Mouse (Mus musculus) lung, adult 2 months (tissue): Measurements from ENCODE around the gene Arhgap10.

Experiments
- CTCF ChIP-seq: fragments of 200-500 bp; IDR thresholded peaks from 2 replicates; pipeline ENCODE4 v1.5.1; 2011; ENCODE audit warnings: mild to moderate bottlenecking, low read length, control low read depth; ENCODE audit not compliant: insufficient read depth
- POLR2A ChIP-seq: fragments of 200-500 bp; IDR thresholded peaks from 2 replicates; pipeline ENCODE4 v1.6.1; 2011; ENCODE audit warnings: low read depth, mild to moderate bottlenecking, control low read depth, low read length, borderline replicate concordance; ENCODE audit errors: extremely low read depth

DNA sequence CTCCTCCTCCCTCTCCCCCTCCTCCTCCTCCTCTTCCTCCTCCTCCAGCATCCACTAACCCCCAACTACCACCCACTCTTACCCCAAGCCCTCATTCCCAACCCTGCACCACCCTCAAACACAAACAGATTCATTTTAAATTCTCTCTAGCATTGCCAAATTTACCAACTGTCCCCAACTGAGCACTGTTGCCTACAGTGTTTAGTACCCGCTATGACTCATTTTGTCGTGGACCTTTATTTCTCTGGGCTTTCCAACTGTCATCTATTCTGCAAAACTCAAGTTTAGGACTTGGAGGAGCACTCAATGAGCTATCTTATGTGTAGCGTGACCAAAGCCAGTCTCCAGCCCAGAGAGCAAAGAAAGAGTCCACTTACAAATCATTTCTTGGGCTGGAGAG lies 115.8 kb downstream of the Arhgap10 start:
- no peak for TF ChIP-seq CTCF
- no peak for TF ChIP-seq POLR2A
